Mouse (Mus musculus): ENCODE results near the gene H1foo. TPM values are rescaled to one million over a fixed set of nuclear protein-coding genes. Genes with fewer than 3 reads are reported as not detected.
A peak's percentile ranks its signal among the peaks of the same experiment; 100 is the strongest.

Gene H1foo
- polyA plus RNA-seq, 1 experiment from 2014 or later: not detected

DNA sequence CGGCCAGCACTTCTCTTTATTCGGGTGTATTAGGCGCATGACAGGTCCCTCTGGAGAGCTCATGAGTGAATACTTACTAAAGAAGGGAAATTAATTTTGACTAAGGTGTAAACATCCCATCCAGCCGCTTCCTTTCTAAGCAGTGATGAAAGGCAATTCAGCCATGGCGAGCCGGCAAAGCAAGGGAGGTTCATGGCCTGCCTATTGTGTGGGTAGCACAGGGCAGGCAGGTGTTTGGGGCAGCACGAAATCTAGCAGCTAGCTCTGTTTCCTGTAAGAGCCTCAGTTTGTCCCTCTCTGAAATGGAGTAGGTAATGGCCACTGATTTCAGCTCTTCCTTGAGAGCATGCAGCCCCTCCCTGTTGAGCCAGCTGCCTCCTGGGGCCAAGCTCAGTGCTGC is 39.8 kb downstream of the H1foo start:
- peaks cover 40% of the 10 kb centered on the region for H3K27me3 ChIP-seq (ENCODE audit: poor library complexity, severe bottlenecking)
- 77% methylated on average over 7 of the region's 7 CpGs for WGBS
- no peaks in the 10 kb centered on the region for H3K36me3 ChIP-seq (replicated peaks)
- DNase-seq (ENCODE audit: extremely low spot score, low spot score): no peak
- no peaks in the 10 kb centered on the region for H3K9me3 ChIP-seq
- no peak overlapping the region for H3K27ac ChIP-seq
- H3K4me3 ChIP-seq: no peak overlapping the region
- H3K4me1 ChIP-seq: peaks cover 71% of the 10 kb centered on the region

DNA sequence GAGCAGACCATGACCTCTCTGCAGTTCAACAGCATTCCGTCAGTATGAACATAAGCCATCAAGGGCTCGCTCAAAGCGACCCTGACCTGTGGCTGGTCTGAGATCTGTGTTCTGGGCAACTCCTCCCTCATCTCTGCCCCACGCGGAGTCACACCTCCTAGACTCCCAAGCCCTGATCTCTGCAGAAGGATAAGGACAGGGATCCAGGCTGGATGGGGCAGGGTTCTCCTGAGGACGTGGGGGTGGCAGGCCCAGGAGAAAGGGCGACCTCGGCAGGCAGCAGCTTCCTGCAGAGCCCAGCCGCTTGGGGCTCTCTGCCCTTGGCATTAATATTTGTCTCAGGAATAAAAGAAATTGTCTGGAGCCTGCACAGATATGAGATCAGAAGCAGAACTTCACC is 40.9 kb downstream of the H1foo start:
- WGBS: 79% methylated on average over 9 of the region's 9 CpGs
- Histone ChIP-seq H3K27ac (0 out of 2 replicates have a peak overlapping the region, but pooled peaks have one; percentile 20), H3K9me3 (no peaks in the 10 kb centered on the region), H3K27me3 (ENCODE audit: poor library complexity, severe bottlenecking) (peaks cover 50% of the 10 kb centered on the region), H3K4me3 (no peak overlapping the region), H3K4me1 (peaks cover 61% of the 10 kb centered on the region), H3K36me3 (replicated peaks) (no peaks in the 10 kb centered on the region)
- no peak for DNase-seq (ENCODE audit: extremely low spot score, low spot score)

DNA sequence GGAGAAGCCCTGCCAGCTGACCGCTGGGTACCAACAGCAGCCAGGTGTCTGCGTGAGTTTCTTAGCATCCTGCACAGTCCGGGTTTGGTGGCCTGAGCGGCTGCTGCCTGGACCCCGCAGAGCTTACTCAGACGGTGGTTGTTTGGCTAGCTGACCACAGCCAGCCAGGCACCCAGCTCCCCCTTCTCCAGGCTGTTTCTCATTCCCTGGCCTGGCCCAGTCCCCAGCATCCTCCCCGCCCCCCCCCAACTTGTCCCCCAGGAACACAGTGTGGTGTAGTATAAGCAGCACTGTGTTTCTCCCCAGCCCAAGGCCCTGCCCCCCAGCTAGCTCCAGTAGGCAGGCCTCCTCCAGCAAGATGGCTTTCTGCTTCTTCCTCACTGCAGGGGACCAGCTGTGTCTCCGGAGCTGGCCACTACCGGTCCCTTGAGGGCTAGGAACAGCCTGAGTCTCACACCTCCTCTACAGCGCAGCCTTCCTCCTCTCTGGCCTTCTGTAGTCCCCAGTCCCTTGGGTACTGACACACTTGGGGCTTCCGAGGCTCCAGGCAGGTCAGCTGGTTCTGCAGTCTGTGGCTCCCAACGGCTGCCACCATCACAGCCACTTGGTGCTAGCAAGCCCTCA is 41.8 kb downstream of the H1foo start:
- Histone ChIP-seq H3K27me3 (ENCODE audit: poor library complexity, severe bottlenecking) (peaks cover 60% of the 10 kb centered on the region), H3K4me3 (no peak overlapping the region), H3K36me3 (replicated peaks) (no peaks in the 10 kb centered on the region), H3K4me1 (peaks cover 64% of the 10 kb centered on the region), H3K9me3 (no peaks in the 10 kb centered on the region), H3K27ac (0 out of 2 replicates have a peak overlapping the region, but pooled peaks have one; percentile 12)
- DNase-seq (ENCODE audit: extremely low spot score, low spot score): no peak
- 46% methylated on average over 12 of the region's 12 CpGs for WGBS

DNA sequence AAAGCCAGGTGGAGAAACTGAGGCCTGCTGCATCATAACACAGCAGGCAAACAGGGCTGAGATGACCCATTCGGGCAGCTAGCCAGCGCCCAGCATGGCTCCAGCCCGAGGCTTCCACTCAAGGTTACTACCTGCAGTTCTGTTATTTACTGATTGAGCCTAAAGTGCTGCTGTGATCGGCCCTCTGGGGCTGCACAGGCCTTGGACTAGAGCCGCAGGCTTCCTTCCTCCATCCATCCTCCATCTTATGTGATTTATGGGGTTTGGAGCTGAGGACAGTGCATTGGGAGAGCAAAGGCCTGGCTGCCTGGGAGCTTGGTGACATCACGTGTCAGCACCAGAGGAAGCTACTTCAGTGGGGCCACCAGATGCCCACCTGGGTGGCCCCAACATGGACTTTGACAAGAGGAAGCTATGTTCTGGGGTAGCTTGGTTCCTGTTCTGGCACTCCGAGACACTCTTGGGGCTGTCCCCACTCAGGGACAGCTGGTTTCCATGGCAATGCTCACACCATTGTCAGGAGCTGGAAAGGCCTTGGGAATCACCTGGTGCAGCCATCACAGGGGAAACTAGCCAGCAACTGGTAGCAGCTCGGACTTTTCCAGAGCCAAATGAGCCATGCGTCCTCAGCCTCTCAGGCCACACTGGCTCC is 42.5 kb downstream of the H1foo start:
- H3K27me3 ChIP-seq (ENCODE audit: poor library complexity, severe bottlenecking): peaks cover 66% of the 10 kb centered on the region

DNA sequence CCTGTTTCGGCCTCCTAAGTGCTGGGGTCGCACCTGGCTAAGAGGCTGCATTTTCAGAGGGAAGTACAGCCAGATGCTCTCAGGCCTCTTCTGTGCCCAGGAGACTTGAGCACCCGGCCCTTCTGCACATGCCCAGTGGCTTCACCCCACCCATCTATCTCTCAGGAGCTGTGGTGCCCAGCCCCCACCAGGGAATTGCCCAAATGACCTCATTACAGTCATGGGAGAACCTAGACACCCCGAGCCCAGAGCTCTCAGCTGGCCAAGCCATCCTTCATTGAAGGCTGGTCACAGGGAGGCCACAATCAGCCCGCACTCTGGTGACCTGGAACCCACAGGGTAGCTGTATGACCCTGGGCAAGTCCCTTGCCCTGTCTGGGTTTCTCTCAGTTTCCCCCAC is 44.3 kb downstream of the H1foo start:
- H3K9me3 ChIP-seq: no peaks in the 10 kb centered on the region

More for the DNA sequence above, 42.5 kb downstream of the H1foo start:
- Histone ChIP-seq H3K9me3 (no peaks in the 10 kb centered on the region), H3K27ac (0 out of 2 replicates have a peak overlapping the region, but pooled peaks have one; percentile 12), H3K4me3 (no peak overlapping the region), H3K36me3 (replicated peaks) (no peaks in the 10 kb centered on the region), H3K4me1 (peaks cover 71% of the 10 kb centered on the region)
- DNase-seq (ENCODE audit: extremely low spot score, low spot score): no peak
- 71% methylated on average over 9 of the region's 9 CpGs for WGBS

DNA sequence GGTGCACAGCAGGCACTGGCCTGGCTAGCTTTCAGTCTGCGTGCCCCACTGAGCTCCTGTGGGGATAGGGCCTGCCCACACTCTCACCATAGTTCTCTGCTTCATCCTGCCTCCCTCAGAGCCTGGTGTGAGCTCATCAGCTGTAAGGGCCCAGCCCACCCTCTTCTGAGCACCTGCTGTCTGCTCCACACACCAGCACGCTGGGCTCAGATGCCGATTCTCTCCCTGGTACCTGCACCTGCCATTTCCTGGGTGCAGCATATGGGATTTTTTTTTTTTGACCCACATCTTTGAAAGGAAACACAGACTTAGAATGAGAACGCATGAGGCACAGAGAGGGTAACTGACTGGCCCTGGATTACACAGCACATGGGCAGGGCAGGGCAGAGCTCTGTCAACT is 44.9 kb downstream of the H1foo start:
- Histone ChIP-seq H3K36me3 (replicated peaks) (no peaks in the 10 kb centered on the region), H3K4me3 (peak overlapping the region; percentile 62), H3K27me3 (ENCODE audit: poor library complexity, severe bottlenecking) (peaks cover 89% of the 10 kb centered on the region), H3K4me1 (peaks cover 74% of the 10 kb centered on the region), H3K9me3 (no peaks in the 10 kb centered on the region), H3K27ac (no peak overlapping the region)
- 80% methylated on average over 4 of the region's 4 CpGs for WGBS
- DNase-seq (ENCODE audit: extremely low spot score, low spot score): no peak

More for the DNA sequence above, 44.3 kb downstream of the H1foo start:
- Histone ChIP-seq H3K36me3 (replicated peaks) (no peaks in the 10 kb centered on the region), H3K4me1 (peaks cover 74% of the 10 kb centered on the region), H3K4me3 (peak overlapping the region; percentile 62), H3K27me3 (ENCODE audit: poor library complexity, severe bottlenecking) (peaks cover 84% of the 10 kb centered on the region), H3K27ac (no peak overlapping the region; the same call in 1 of the 2 replicates)
- no peak for DNase-seq (ENCODE audit: extremely low spot score, low spot score)
- 80% methylated on average over 5 of the region's 5 CpGs for WGBS

DNA sequence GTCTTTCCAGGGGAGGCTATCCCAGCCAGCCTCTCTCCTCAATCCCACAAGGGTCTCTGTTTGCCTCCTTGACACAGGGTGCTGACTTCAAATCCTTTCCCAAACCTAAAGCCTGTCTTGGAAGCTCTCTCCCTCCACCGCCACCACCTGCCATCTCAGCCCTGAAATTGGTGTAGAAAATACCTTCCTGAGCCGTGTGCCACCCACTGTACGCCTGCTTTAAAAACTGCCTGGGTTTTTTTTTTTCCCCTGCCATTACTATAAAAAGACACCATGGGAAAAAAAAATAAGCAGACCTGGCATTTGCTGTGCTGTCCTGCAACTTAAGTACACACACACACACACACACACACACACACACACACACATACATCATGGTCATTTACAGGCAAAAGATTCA is 45.3 kb downstream of the H1foo start:
- Histone ChIP-seq H3K4me3 (peak overlapping the region; percentile 62; the same call in 1 of the 2 replicates), H3K4me1 (peaks cover 72% of the 10 kb centered on the region), H3K36me3 (replicated peaks) (no peaks in the 10 kb centered on the region), H3K27ac (no peak overlapping the region), H3K9me3 (no peaks in the 10 kb centered on the region), H3K27me3 (ENCODE audit: poor library complexity, severe bottlenecking) (peaks cover 85% of the 10 kb centered on the region)
- 84% methylated on average over 3 of the region's 3 CpGs for WGBS
- no peak for DNase-seq (ENCODE audit: extremely low spot score, low spot score)

DNA sequence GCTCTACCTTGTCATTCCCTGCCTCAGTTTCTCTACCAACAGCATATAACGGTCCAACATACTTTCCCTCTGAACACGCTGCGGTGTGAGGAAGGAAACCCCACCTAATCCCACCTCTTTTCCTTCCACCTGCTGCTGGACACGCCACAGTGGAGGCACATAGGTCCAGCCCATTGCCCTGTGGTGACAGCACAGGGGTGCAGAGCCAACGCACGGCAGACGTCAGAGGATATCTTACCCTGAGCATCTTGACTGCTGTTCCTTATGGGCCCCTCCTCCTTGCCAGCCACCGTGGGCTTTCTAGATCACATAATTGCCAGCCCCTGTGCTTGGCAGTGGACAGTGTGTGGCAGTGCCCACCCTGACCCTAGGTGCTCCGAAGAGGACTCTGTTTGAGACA is 45.7 kb downstream of the H1foo start:
- no peaks in the 10 kb centered on the region for H3K9me3 ChIP-seq
- H3K27ac ChIP-seq: no peak overlapping the region
- peaks cover 71% of the 10 kb centered on the region for H3K4me1 ChIP-seq
- peak overlapping the region; percentile 62 for H3K4me3 ChIP-seq
- 85% methylated on average over 9 of the region's 9 CpGs for WGBS
- H3K36me3 ChIP-seq (replicated peaks): no peaks in the 10 kb centered on the region
- peaks cover 87% of the 10 kb centered on the region for H3K27me3 ChIP-seq (ENCODE audit: poor library complexity, severe bottlenecking)
- no peak for DNase-seq (ENCODE audit: extremely low spot score, low spot score)

DNA sequence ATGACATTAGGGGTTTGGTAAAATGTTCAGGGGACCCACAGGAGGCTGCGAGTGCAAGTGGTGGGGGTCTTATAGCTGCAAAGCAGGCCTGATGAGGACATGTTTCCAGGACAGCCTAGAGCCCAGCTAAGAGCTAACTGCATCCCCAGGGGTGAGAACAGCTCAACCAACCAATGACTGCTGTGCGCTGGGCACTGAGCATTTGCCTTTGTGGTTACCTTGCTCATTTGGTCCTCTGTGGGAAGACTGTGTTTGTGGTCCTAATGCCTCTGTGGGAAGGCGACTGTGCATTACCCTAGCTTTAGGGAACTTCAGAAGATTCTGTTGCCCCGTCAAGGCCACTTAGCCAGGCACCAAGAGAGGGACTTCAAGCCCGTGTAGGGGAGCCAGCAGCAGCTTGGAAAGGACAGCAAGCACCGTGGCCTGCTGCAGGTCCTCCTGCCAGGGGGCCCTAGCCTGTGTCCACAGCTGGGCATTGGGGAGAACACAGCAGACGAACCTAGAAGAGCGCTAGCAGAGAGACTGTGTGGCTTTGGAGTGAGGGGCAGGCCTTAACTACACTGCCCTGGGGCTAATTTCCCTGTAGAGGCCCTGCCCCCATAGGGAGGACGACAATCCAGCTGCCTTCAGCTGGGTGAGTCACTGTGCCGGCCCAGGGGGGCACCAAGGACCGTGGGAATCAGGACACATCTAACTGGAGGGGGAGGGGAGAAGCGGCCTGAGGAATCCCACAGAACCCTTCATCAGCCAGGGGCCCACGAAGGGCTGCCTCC is 46.6 kb downstream of the H1foo start:
- no peak for DNase-seq (ENCODE audit: extremely low spot score, low spot score)
- peaks cover 87% of the 10 kb centered on the region for H3K27me3 ChIP-seq (ENCODE audit: poor library complexity, severe bottlenecking)

DNA sequence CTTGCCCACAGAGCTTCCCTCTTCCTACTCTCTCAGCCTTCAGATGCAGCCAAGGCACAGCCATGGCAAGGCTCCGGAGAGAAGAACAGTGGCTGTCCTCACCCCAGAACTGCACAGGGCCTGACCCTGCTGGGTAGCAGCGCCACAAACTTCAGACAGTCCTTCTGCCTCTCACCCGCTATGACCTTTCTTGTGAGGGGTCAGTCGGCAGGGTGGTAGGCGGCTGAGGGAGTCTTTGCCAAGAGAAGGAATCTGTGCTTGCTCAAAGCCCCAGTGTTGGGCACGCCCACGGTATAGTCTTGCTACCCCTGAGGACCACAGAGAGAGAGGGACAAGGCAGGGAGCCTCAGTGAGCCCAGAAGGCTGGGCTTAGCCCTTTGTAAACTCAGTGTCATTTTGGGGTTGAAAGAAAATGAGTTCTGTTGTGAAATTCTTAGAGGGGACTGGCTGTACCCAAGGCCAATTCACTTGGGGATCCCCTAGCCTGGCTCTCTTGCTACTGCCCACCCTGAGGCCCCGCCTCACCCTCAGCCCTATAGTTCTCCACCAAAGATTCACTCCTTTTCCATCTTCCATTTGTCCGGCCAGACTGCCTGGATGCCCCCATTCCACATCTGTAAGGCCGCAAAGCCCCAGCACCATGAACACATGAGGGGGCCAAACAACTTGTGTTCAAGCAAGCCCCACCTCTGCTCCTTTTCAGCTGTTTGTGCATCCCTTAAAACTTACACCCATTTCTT is 47.3 kb downstream of the H1foo start:
- DNase-seq (ENCODE audit: extremely low spot score, low spot score): no peak
- Histone ChIP-seq H3K27ac (peak overlapping the region; percentile 45), H3K4me1 (peaks cover 71% of the 10 kb centered on the region), H3K27me3 (ENCODE audit: poor library complexity, severe bottlenecking) (peaks cover 87% of the 10 kb centered on the region), H3K4me3 (peak overlapping the region; percentile 62), H3K36me3 (replicated peaks) (no peaks in the 10 kb centered on the region), H3K9me3 (no peaks in the 10 kb centered on the region)
- WGBS: 25% methylated on average over 10 of the region's 10 CpGs

More for the DNA sequence above, 46.6 kb downstream of the H1foo start:
- H3K36me3 ChIP-seq (replicated peaks): no peaks in the 10 kb centered on the region
- H3K27ac ChIP-seq: peak overlapping the region; percentile 45
- H3K4me3 ChIP-seq: peak overlapping the region; percentile 62
- peaks cover 71% of the 10 kb centered on the region for H3K4me1 ChIP-seq
- no peaks in the 10 kb centered on the region for H3K9me3 ChIP-seq
- WGBS: 30% methylated on average over 13 of the region's 13 CpGs

DNA sequence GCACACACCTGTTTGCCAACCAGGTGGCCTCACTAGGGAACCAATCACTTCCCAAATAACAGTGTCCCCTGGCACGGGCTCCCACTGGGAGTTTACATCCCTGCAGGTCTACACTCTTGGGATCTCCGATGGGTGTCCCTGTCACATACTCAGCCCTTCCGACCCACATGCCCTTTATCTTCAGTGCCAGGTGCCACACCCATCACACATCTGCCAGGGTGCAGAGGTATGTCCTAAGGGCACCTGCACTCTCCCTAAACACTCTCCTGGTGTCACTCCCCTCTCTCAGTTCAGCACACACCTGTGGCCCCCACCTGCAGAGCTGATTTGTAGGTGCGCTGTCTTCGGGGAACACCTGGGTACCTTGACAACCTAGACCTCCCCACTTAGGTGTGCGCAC is 48.2 kb downstream of the H1foo start:
- no peak for DNase-seq (ENCODE audit: extremely low spot score, low spot score)
- Histone ChIP-seq H3K9me3 (no peaks in the 10 kb centered on the region), H3K27me3 (ENCODE audit: poor library complexity, severe bottlenecking) (peaks cover 87% of the 10 kb centered on the region), H3K27ac (peak overlapping the region; percentile 75; the same call in 1 of the 2 replicates), H3K4me1 (peaks cover 72% of the 10 kb centered on the region), H3K4me3 (peak overlapping the region; percentile 62), H3K36me3 (replicated peaks) (no peaks in the 10 kb centered on the region)
- 44% methylated on average over 6 of the region's 6 CpGs for WGBS

DNA sequence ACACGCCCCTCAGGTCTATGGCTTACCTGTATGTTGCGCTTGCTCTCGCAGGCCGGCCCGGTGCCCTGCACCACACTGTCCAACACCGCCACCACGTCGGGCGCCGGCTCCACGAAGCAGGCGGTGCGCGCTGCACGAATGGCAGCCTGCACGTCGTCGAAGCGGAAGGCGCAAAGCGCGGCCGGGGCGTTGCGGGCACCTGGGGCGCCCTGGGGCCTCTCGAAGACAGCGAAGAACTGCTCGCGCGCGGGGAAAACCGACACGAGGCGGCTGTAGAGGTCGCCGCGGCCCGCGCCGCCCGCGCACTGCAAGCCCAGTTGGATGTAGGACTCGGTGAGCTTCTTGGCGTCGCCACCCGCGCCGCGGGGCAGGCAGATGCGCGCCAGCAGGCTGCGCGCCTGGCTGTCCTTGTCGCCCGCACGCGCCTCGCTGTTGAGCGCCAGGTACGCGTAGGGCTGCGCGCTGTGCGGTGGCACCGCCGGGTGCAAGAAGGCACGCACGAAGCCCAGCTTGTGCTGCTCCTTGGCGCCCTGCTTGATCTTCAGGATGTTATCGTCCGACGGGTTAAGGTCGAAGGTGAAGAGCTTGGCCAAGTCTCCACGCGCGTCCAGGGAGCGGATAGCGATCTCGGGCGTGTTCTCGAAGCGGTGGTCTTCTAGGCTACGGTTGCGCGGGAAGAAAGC is 48.9 kb downstream of the H1foo start:
- Histone ChIP-seq H3K4me1 (peaks cover 78% of the 10 kb centered on the region), H3K27me3 (ENCODE audit: poor library complexity, severe bottlenecking) (peaks cover 85% of the 10 kb centered on the region), H3K27ac (peak overlapping the region; percentile 75), H3K4me3 (peak overlapping the region; percentile 62), H3K36me3 (replicated peaks) (no peaks in the 10 kb centered on the region), H3K9me3 (no peaks in the 10 kb centered on the region)
- no peak for DNase-seq (ENCODE audit: extremely low spot score, low spot score)
- WGBS: 2% methylated on average over 86 of the region's 86 CpGs

Measured in forebrain, embryonic 10.5 days (tissue).